Mouse (Mus musculus) limb, embryonic 10.5 days (tissue): Measurements from ENCODE around the gene Drd3. TPM values are rescaled to one million over a fixed set of nuclear protein-coding genes. Genes with fewer than 3 reads are reported as not detected.

ENCODE experiments used
- DNase-seq: peaks from one replicate; pipeline ENCODE4 v3.0.0-alpha.2; 2017; ENCODE audit warnings: low spot score
- H3K27ac ChIP-seq: fragments of 300-500 bp; sonication (generic); 2 replicates; pipeline ENCODE4 v1.5.1; 2016; ENCODE audit warnings: mild to moderate bottlenecking
- H3K27me3 ChIP-seq: fragments of 300-500 bp; sonication (generic); 2 replicates; pipeline ENCODE4 v1.6.1; 2016; ENCODE audit warnings: low read depth, mild to moderate bottlenecking; ENCODE audit not compliant: poor library complexity, severe bottlenecking
- H3K36me3 ChIP-seq: fragments of 300-500 bp; sonication (generic); 2 replicates; pipeline ENCODE4 v1.6.1; 2016; ENCODE audit warnings: mild to moderate bottlenecking, moderate library complexity
- H3K4me1 ChIP-seq: fragments of 300-500 bp; sonication (generic); 2 replicates; pipeline ENCODE4 v1.6.1; 2016
- H3K4me3 ChIP-seq: fragments of 300-500 bp; sonication (generic); 2 replicates; pipeline ENCODE4 v1.5.1; 2016; ENCODE audit warnings: mild to moderate bottlenecking, moderate library complexity
- H3K9me3 ChIP-seq: fragments of 300-500 bp; sonication (generic); replicated peaks from 2 replicates; pipeline ENCODE4 v1.6.1; 2016; ENCODE audit warnings: mild to moderate bottlenecking
- whole genome bisulfite sequencing: fragments of 180-500 bp; shearing (Covaris S2); methylation state at CpG from one replicate; pipeline ENCODE4 v1.1.7; 2016; 5-methylcytosine and 5-hydroxymethylcytosine counted together
- polyA plus RNA-seq: library from polyadenylated mRNA; unstranded; fragments of >200 nt; fragmentation: Nextera tagmentation; extraction: Ambion mirVana; gene quantifications from 2 replicates; pipeline ENCODE4 v1.2.1, GENCODE M21; 2016

Gene Drd3
- not detected in 2 replicates for polyA plus RNA-seq

DNA sequence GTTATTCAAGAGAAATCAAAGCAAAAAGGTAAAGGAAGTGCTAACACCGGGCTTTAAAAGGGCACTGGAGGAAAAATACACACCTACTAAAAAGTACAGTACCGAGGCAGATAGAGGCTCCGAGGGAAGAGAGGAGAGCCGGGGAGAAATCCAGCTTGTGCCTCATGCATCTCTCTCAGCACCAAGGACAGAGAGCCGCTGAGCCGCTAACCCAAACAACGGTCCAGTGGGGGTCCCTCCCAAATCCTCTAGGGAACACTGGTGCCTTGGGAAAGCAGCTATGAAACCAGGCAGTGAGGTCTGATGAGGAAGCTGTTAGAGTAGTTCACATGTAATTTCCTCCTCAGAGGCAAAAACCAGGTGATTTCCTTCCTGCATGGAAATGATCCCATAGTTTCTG is at the start of gene Drd3:
Drd3 (plus strand) TSS at position 276 of the 400 bp plus-strand sequence.
- H3K9me3 ChIP-seq: no peaks in the 10 kb centered on the region
- H3K4me3 ChIP-seq: no peak within 1 kb of the TSS
- H3K27ac ChIP-seq: no peak within 1 kb of the TSS
- H3K4me1 ChIP-seq: peaks cover 5% of the 10 kb centered on the region; the same call in 1 of the 2 replicates
- 12% methylated on average over 7 of the region's 7 CpGs for WGBS
- H3K36me3 ChIP-seq: no peaks in the 10 kb centered on the region
- no peaks in the 10 kb centered on the region for H3K27me3 ChIP-seq
- peak; percentile 43 for DNase-seq

GRCm38 (mm10) chr16:43708335-43709061 is 45.3 kb upstream of the Drd3 start:
- no peak for DNase-seq
- Histone ChIP-seq H3K4me1 (peaks cover 17% of the 10 kb centered on the region), H3K36me3 (no peaks in the 10 kb centered on the region), H3K27ac (no peak overlapping the region), H3K4me3 (no peak overlapping the region), H3K27me3 (no peaks in the 10 kb centered on the region), H3K9me3 (no peaks in the 10 kb centered on the region)
- 64% methylated on average over 13 of the region's 13 CpGs for WGBS

- H3K4me3 ChIP-seq: no peak overlapping the region
- 72% methylated on average over 15 of the region's 15 CpGs for WGBS
- no peaks in the 10 kb centered on the region for H3K36me3 ChIP-seq
- no peaks in the 10 kb centered on the region for H3K9me3 ChIP-seq
- no peak overlapping the region for H3K27ac ChIP-seq
- H3K27me3 ChIP-seq: no peaks in the 10 kb centered on the region
- peaks cover 17% of the 10 kb centered on the region for H3K4me1 ChIP-seq
- DNase-seq: no peak
Observed at GRCm38 (mm10) chr16:43709062-43709413, 44.8 kb upstream of the Drd3 start.

DNA sequence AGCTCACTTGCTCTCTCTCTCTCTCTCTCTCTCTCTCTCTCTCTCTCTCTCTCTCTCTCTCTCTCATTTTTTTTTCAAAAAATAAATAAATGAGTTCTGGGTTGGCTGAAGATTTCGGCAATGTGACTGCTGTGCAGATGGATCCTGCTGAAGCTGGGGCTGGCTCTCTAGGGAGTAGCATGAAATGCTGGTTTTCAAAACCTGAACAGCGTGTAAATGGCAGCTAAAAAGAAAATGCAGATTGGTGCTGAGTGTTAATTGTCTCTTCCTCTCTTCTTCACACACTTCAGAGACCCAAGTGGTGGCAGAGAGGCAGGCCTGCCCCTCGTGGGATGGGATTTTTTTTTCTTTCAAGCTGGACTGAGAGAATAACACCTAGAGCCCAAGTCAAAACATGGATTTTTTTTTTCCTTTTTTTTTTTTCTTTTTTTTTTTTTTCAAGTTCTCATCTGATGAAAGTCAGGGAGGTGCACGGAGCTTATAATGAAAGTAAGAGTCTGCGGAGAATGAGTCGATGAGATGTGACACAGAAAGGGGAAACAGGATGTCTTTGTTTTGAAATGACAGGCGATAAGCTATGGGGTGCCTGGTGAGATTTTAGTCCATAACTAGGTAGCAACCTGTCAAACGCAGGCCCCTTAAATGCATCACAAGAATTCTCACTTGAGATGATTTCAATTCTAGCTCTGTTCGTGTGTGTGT is 44.2 kb upstream of the Drd3 start:
- no peaks in the 10 kb centered on the region for H3K36me3 ChIP-seq
- no peak for DNase-seq
- WGBS: 55% methylated on average over 9 of the region's 9 CpGs

GRCm38 (mm10) chr16:43710134-43710475 is 43.7 kb upstream of the Drd3 start:
- H3K27ac ChIP-seq: no peak overlapping the region
- no peaks in the 10 kb centered on the region for H3K9me3 ChIP-seq
- WGBS: 78% methylated on average over 6 of the region's 6 CpGs
- DNase-seq: no peak
- H3K36me3 ChIP-seq: no peaks in the 10 kb centered on the region
- H3K4me1 ChIP-seq: peaks cover 17% of the 10 kb centered on the region
- no peak overlapping the region for H3K4me3 ChIP-seq
- H3K27me3 ChIP-seq: no peaks in the 10 kb centered on the region

More for the DNA sequence above, 44.2 kb upstream of the Drd3 start:
- Histone ChIP-seq H3K27me3 (no peaks in the 10 kb centered on the region), H3K4me3 (no peak overlapping the region), H3K27ac (no peak overlapping the region), H3K4me1 (peaks cover 17% of the 10 kb centered on the region), H3K9me3 (no peaks in the 10 kb centered on the region)

- 85% methylated on average over 11 of the region's 11 CpGs for WGBS
- Histone ChIP-seq H3K27ac (no peak overlapping the region), H3K36me3 (no peaks in the 10 kb centered on the region), H3K9me3 (no peaks in the 10 kb centered on the region), H3K4me3 (no peak overlapping the region), H3K4me1 (peaks cover 17% of the 10 kb centered on the region), H3K27me3 (no peaks in the 10 kb centered on the region)
- DNase-seq: no peak
Observed at GRCm38 (mm10) chr16:43710651-43711050, 43.2 kb upstream of the Drd3 start.

- Histone ChIP-seq H3K27ac (no peak overlapping the region), H3K4me1 (peaks cover 17% of the 10 kb centered on the region), H3K9me3 (no peaks in the 10 kb centered on the region), H3K36me3 (no peaks in the 10 kb centered on the region), H3K27me3 (no peaks in the 10 kb centered on the region), H3K4me3 (no peak overlapping the region)
- DNase-seq: no peak
- WGBS: 94% methylated on average over 7 of the region's 7 CpGs
Observed at GRCm38 (mm10) chr16:43711361-43711760, 42.5 kb upstream of the Drd3 start.

DNA sequence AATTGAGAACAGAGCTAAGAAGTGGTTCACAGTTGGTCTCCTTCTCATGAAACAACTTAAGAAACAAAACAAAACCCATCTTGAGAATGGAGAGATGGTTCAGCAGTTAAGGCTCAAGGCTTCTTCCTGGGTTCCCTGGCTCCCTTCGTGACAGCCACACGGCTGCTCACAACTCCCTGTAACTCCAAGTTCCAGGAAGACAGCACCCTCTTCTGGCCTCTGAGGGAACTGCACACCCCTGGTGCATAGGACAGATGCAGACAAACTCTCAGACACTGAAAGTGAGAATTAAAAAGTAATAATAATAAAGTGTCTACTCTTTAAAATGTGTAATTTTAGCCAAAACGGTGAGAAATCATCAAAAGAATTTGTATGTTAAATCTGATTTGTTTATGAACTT is 29.4 kb upstream of the Drd3 start:
- Histone ChIP-seq H3K27ac (no peak overlapping the region), H3K4me1 (no peaks in the 10 kb centered on the region), H3K27me3 (no peaks in the 10 kb centered on the region), H3K9me3 (no peaks in the 10 kb centered on the region), H3K36me3 (no peaks in the 10 kb centered on the region), H3K4me3 (no peak overlapping the region)
- 71% methylated on average over 3 of the region's 3 CpGs for WGBS
- no peak for DNase-seq

- Histone ChIP-seq H3K36me3 (no peaks in the 10 kb centered on the region), H3K4me1 (no peaks in the 10 kb centered on the region), H3K9me3 (no peaks in the 10 kb centered on the region), H3K4me3 (no peak overlapping the region), H3K27me3 (no peaks in the 10 kb centered on the region), H3K27ac (no peak overlapping the region)
- DNase-seq: no peak
- WGBS: 87% methylated on average over 8 of the region's 8 CpGs
Observed at GRCm38 (mm10) chr16:43729506-43730221, 24.2 kb upstream of the Drd3 start.

- no peaks in the 10 kb centered on the region for H3K4me1 ChIP-seq
- no peak overlapping the region for H3K4me3 ChIP-seq
- no peak overlapping the region for H3K27ac ChIP-seq
- H3K27me3 ChIP-seq: no peaks in the 10 kb centered on the region
- H3K36me3 ChIP-seq: no peaks in the 10 kb centered on the region
- H3K9me3 ChIP-seq: no peaks in the 10 kb centered on the region
- DNase-seq: no peak
- 87% methylated on average over 4 of the region's 4 CpGs for WGBS
Observed at GRCm38 (mm10) chr16:43730281-43730680, 23.5 kb upstream of the Drd3 start.

GRCm38 (mm10) chr16:43732496-43732895 is 21.3 kb upstream of the Drd3 start:
- 93% methylated on average over 10 of the region's 10 CpGs for WGBS
- Histone ChIP-seq H3K27me3 (no peaks in the 10 kb centered on the region), H3K9me3 (no peaks in the 10 kb centered on the region), H3K4me1 (no peaks in the 10 kb centered on the region), H3K27ac (no peak overlapping the region), H3K36me3 (no peaks in the 10 kb centered on the region), H3K4me3 (no peak overlapping the region)
- DNase-seq: no peak

DNA sequence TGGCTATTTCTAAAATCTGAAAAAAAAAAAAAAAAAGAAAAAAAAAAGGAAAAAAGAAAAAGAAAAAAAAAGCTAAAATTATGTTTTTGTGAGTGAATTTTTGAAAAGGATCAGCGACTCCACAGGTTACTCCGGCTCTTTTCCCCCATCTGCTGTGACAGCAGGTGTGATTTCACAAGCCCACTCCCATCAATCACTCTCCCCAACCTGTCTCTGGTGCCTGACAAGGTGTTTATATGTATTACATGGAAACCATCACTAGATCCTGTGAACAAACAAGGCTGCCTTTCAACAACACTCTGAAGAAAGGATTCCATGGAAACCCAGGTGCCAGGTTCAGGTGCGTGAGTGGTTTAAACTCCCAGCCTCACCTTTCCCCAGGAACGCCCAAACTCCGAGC is 20.9 kb upstream of the Drd3 start:
- no peaks in the 10 kb centered on the region for H3K27me3 ChIP-seq
- no peaks in the 10 kb centered on the region for H3K9me3 ChIP-seq
- no peak overlapping the region for H3K27ac ChIP-seq
- no peaks in the 10 kb centered on the region for H3K36me3 ChIP-seq
- DNase-seq: no peak
- H3K4me1 ChIP-seq: no peaks in the 10 kb centered on the region
- WGBS: 92% methylated on average over 5 of the region's 5 CpGs
- no peak overlapping the region for H3K4me3 ChIP-seq

- Histone ChIP-seq H3K4me1 (no peaks in the 10 kb centered on the region), H3K4me3 (no peak overlapping the region), H3K27me3 (no peaks in the 10 kb centered on the region), H3K27ac (no peak overlapping the region), H3K36me3 (no peaks in the 10 kb centered on the region), H3K9me3 (no peaks in the 10 kb centered on the region)
- 83% methylated on average over 4 of the region's 4 CpGs for WGBS
- no peak for DNase-seq
Observed at GRCm38 (mm10) chr16:43737933-43738332, 15.9 kb upstream of the Drd3 start.
